Mouse (Mus musculus): ENCODE results near the gene Itpr2. TPM values are rescaled to one million over a fixed set of nuclear protein-coding genes. Genes with fewer than 3 reads are reported as not detected.

The Itpr2 gene
- polyA plus RNA-seq, 1 experiment: 3.6 TPM

DNA sequence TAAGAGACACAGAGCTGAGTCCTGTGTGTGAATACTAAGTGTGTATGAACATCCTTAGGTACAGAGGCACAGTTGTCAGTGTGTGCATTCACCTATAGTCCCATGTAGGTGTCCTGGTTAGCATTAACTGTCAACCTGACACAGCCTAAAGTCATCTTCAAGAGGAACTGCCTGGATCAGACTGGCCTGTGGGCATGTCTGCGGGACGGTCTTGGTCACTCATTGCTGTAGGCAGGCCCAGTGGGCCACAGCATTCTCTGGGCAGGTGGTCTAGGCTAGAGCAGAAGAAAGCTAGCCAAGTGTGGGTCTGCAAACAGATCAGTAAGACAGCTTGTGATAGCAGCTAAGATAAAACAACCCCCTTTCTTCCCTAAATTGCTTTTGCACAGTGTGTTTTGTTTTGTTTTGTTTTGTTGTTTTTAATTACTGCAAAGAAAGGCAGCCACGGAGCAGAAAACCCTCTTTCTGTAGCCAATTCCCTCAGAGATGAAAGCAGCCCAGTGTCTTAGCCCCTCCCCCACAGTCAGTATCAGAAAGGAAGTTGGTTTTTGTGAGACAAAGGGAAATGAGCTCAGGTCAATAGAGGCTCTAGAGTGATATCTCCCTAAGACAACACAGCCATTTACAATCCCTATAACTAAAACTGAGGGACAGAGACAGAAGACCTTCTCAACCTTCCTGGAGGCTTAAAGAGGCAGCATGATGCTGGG lies 422.1 kb downstream of the Itpr2 start:
- no peak overlapping the region for H3K27ac ChIP-seq (ENCODE audit: insufficient read depth, low read length)
- H3K36me3 ChIP-seq (ENCODE audit: control insufficient read depth, insufficient read depth, low read length, poor library complexity, severe bottlenecking): no peaks in the 10 kb centered on the region
- TF ChIP-seq POLR2A (IDR thresholded peaks at IDR 0.05; ENCODE audit: insufficient read depth, low read length): no peak
- TF ChIP-seq CTCF (IDR thresholded peaks at IDR 0.05; ENCODE audit: low read depth, low read length): no peak
- no peak for TF ChIP-seq EP300 (IDR thresholded peaks at IDR 0.05; ENCODE audit: insufficient read depth, low read depth, low read length)
- no peak overlapping the region for H3K4me3 ChIP-seq (ENCODE audit: low read depth, low read length)
- no peak overlapping the region for H3K9ac ChIP-seq (ENCODE audit: low read depth, poor library complexity, severe bottlenecking)
- H3K27me3 ChIP-seq (ENCODE audit: control insufficient read depth, insufficient read depth, low read length, poor library complexity, severe bottlenecking): no peaks in the 10 kb centered on the region; the same call in 1 of the 2 replicates
- no peaks in the 10 kb centered on the region for H3K4me1 ChIP-seq (ENCODE audit: control insufficient read depth, insufficient read depth, low read length)
- H3K9me3 ChIP-seq (replicated peaks; ENCODE audit: control insufficient read depth, insufficient read depth, low read length, poor library complexity, severe bottlenecking): no peaks in the 10 kb centered on the region

DNA sequence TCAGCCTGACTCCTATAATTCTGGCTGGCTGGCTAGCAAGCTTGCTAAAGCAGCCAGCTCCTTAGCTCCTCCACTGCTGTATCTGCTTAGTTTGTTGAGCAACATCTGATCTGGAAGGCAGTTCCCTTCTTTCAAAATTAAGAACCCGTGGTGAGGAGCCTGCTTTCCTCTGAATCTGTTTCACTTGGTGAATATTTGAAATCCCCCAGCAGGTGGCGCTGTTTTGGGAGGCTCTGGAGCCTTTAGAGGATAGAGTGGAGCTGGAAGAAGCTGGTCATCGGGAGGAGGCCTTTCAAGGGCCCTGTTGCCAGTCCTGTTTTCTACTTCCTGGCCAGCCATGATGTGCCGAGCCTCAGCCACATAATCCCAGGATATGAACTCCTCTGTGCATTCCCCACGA lies 422.8 kb downstream of the Itpr2 start:
- H3K9ac ChIP-seq (ENCODE audit: low read depth, poor library complexity, severe bottlenecking): no peak overlapping the region
- H3K4me3 ChIP-seq (ENCODE audit: low read depth, low read length): no peak overlapping the region
- H3K36me3 ChIP-seq (ENCODE audit: control insufficient read depth, insufficient read depth, low read length, poor library complexity, severe bottlenecking): no peaks in the 10 kb centered on the region
- no peak overlapping the region for H3K27ac ChIP-seq (ENCODE audit: insufficient read depth, low read length)
- TF ChIP-seq POLR2A (IDR thresholded peaks at IDR 0.05; ENCODE audit: insufficient read depth, low read length) (no peak), EP300 (IDR thresholded peaks at IDR 0.05; ENCODE audit: insufficient read depth, low read depth, low read length) (no peak), CTCF (IDR thresholded peaks at IDR 0.05; ENCODE audit: low read depth, low read length) (peak; percentile 19)
- no peaks in the 10 kb centered on the region; the same call in 1 of the 2 replicates for H3K27me3 ChIP-seq (ENCODE audit: control insufficient read depth, insufficient read depth, low read length, poor library complexity, severe bottlenecking)
- H3K4me1 ChIP-seq (ENCODE audit: control insufficient read depth, insufficient read depth, low read length): no peaks in the 10 kb centered on the region
- no peaks in the 10 kb centered on the region for H3K9me3 ChIP-seq (replicated peaks; ENCODE audit: control insufficient read depth, insufficient read depth, low read length, poor library complexity, severe bottlenecking)

GRCm38 (mm10) chr6:146078136-146078535 lies 423.9 kb downstream of the Itpr2 start:
- Histone ChIP-seq H3K9ac (ENCODE audit: low read depth, poor library complexity, severe bottlenecking) (no peak overlapping the region), H3K9me3 (replicated peaks; ENCODE audit: control insufficient read depth, insufficient read depth, low read length, poor library complexity, severe bottlenecking) (0 out of 2 replicates have a peak, but pooled peaks cover 3% of the 10 kb centered on the region), H3K27ac (ENCODE audit: insufficient read depth, low read length) (no peak overlapping the region), H3K27me3 (ENCODE audit: control insufficient read depth, insufficient read depth, low read length, poor library complexity, severe bottlenecking) (no peaks in the 10 kb centered on the region; the same call in 1 of the 2 replicates), H3K36me3 (ENCODE audit: control insufficient read depth, insufficient read depth, low read length, poor library complexity, severe bottlenecking) (no peaks in the 10 kb centered on the region), H3K4me3 (ENCODE audit: low read depth, low read length) (no peak overlapping the region), H3K4me1 (ENCODE audit: control insufficient read depth, insufficient read depth, low read length) (no peaks in the 10 kb centered on the region)
- TF ChIP-seq CTCF (IDR thresholded peaks at IDR 0.05; ENCODE audit: low read depth, low read length): no peak
- TF ChIP-seq POLR2A (IDR thresholded peaks at IDR 0.05; ENCODE audit: insufficient read depth, low read length): no peak
- no peak for TF ChIP-seq EP300 (IDR thresholded peaks at IDR 0.05; ENCODE audit: insufficient read depth, low read depth, low read length)

DNA sequence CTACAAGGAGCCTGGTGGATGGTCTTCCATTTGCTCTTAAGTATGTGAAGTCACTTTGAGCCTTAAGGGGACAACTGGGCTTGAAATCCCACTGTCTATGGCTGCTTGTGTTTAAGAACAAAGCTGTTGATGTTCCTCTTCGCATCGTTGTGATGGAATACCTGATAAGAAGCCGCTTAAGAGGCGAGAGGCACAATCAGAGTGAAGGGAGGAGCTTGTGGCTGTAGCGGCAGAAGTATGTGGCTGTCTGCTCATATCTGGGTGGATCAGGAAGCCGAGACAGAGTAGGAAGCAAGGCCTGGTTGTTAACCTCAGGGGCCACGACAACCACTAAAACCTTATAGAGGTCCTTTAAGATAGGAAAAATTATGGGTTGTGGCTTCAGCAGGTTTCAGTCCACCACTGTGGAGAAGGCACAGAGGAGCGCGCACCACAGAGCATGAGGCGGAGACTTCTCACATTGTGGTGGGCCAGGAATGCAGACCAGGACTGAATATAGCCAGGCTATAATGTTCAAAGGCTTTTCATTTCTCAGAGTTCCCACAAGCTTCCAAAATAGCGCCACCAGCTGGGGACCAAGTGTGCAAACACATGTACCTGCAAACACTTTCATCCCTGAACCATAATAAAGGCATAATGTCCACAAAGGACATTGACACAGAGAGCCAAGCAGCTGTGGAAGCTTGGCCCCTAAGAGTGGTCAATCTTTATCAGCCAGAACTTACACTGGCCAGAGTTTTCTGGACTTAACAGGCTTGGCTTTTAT lies 424.7 kb downstream of the Itpr2 start:
- Histone ChIP-seq H3K4me1 (ENCODE audit: control insufficient read depth, insufficient read depth, low read length) (no peaks in the 10 kb centered on the region), H3K4me3 (ENCODE audit: low read depth, low read length) (no peak overlapping the region), H3K27me3 (ENCODE audit: control insufficient read depth, insufficient read depth, low read length, poor library complexity, severe bottlenecking) (no peaks in the 10 kb centered on the region; the same call in 1 of the 2 replicates), H3K27ac (ENCODE audit: insufficient read depth, low read length) (no peak overlapping the region), H3K9ac (ENCODE audit: low read depth, poor library complexity, severe bottlenecking) (no peak overlapping the region), H3K36me3 (ENCODE audit: control insufficient read depth, insufficient read depth, low read length, poor library complexity, severe bottlenecking) (no peaks in the 10 kb centered on the region), H3K9me3 (replicated peaks; ENCODE audit: control insufficient read depth, insufficient read depth, low read length, poor library complexity, severe bottlenecking) (0 out of 2 replicates have a peak, but pooled peaks cover 3% of the 10 kb centered on the region)
- no peak for TF ChIP-seq EP300 (IDR thresholded peaks at IDR 0.05; ENCODE audit: insufficient read depth, low read depth, low read length)
- no peak for TF ChIP-seq CTCF (IDR thresholded peaks at IDR 0.05; ENCODE audit: low read depth, low read length)
- no peak for TF ChIP-seq POLR2A (IDR thresholded peaks at IDR 0.05; ENCODE audit: insufficient read depth, low read length)

DNA sequence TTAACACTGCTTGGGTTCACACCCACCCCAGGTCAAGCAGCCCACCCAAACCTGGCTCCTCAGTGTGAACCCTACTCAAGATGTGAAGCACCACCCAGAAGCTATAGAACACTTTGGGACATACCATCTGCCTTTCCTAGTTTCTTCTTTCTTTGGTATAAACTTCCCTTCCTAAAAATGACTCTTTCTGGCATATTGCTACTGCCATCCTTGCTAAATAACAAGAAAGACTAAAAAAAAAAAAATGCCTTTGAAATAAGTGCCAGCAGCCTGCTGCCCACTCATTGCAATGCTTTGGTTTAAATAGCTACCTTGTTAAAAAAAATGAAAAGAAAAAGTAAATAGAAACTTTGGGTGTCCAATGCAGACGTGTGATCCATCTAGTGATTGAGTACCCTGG lies 429.2 kb downstream of the Itpr2 start:
- H3K9ac ChIP-seq (ENCODE audit: low read depth, poor library complexity, severe bottlenecking): no peak overlapping the region
- no peak overlapping the region for H3K27ac ChIP-seq (ENCODE audit: insufficient read depth, low read length)
- TF ChIP-seq CTCF (IDR thresholded peaks at IDR 0.05; ENCODE audit: low read depth, low read length): no peak
- no peak for TF ChIP-seq POLR2A (IDR thresholded peaks at IDR 0.05; ENCODE audit: insufficient read depth, low read length)
- no peak for TF ChIP-seq EP300 (IDR thresholded peaks at IDR 0.05; ENCODE audit: insufficient read depth, low read depth, low read length)
- H3K4me1 ChIP-seq (ENCODE audit: control insufficient read depth, insufficient read depth, low read length): no peaks in the 10 kb centered on the region
- no peaks in the 10 kb centered on the region for H3K36me3 ChIP-seq (ENCODE audit: control insufficient read depth, insufficient read depth, low read length, poor library complexity, severe bottlenecking)
- no peaks in the 10 kb centered on the region; the same call in 1 of the 2 replicates for H3K27me3 ChIP-seq (ENCODE audit: control insufficient read depth, insufficient read depth, low read length, poor library complexity, severe bottlenecking)
- H3K4me3 ChIP-seq (ENCODE audit: low read depth, low read length): no peak overlapping the region
- 0 out of 2 replicates have a peak, but pooled peaks cover 3% of the 10 kb centered on the region for H3K9me3 ChIP-seq (replicated peaks; ENCODE audit: control insufficient read depth, insufficient read depth, low read length, poor library complexity, severe bottlenecking)
